Mouse (Mus musculus): ENCODE measurements around the gene Gba.
A peak's percentile ranks its signal among the peaks of the same experiment; 100 is the strongest.

The Gba gene

GRCm38 (mm10) chr3:89182531-89183057, 20.1 kb upstream of the Gba start:
- DNase-seq (ENCODE audit: low read depth): no peak

DNA sequence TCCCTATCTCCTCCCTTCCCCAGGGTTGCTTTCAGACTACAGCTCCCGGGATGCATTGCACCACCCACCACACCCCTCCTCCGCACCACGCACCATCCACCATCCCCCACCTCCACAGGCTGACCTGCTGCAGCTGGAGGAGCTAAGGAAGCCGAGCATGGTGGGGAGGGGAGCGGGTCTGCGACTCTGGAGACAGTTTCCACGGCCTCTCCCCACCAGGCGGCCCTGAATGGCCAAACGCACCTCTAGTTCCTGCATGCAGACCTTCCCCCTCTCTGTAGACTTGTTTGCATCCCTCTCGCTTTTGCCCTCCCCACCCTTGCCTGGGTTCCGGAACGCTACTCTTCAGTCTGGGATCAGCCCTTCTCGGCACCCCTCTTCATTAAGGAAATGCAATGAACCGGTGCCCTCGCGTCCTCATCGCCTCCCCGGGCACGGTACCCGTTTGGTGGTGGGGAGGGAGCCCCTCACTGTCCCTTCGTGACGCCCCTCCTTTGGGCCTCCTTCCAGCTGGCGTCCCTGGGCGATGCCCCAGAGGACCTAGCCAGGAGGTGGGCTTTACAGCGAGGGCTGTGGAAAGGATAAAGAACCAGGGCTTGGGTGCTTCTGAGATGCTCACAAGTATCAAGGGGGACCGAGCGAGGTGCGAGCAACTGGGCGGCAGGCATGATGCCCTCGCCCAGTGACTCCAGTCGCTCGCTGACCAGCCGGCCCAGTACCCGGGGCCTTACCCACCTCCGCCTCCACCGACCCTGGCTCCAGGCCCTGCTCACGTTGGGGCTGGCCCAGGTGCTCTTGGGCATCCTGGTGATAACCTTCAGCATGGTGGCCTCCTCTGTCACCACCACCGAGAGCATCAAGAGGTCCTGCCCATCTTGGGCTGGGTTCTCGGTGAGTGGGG, 19.4 kb upstream of the Gba start, which contains the start of gene Fam189b:
TSS of gene Fam189b (plus strand) at position 86 of the 901 bp plus-strand sequence.
- DNase-seq (ENCODE audit: low read depth): peak; percentile 66

GRCm38 (mm10) chr3:89183959-89184315, 18.8 kb upstream of the Gba start:
- no peak for DNase-seq (ENCODE audit: low read depth)

- DNase-seq (ENCODE audit: low read depth): no peak
Observed at GRCm38 (mm10) chr3:89187197-89187596, 15.5 kb upstream of the Gba start.

- no peak for DNase-seq (ENCODE audit: low read depth)
Observed at GRCm38 (mm10) chr3:89187690-89188477, 14.8 kb upstream of the Gba start.

GRCm38 (mm10) chr3:89188478-89188875, 14.3 kb upstream of the Gba start:
- no peak for DNase-seq (ENCODE audit: low read depth)

DNA sequence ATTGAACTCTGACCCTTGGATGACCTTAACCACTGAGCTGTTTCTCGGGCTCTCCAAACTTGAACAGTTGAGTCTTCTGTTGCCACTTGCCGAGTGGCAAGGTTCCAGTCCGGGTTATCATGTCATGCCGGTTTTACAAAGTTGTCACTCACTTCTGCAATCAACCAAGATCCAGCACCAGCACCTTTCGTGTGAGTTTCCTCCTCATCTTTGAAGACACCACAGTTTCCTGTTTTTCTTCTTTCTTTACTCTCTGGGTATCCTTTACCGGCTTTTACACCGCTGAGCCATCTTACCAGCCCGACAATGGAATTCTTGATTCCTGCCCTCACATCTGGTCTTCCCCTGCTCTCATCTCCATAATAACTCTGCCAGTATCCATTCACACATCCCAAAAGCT, 12.3 kb upstream of the Gba start:
- DNase-seq (ENCODE audit: low read depth): no peak

- DNase-seq (ENCODE audit: low read depth): no peak
Observed at GRCm38 (mm10) chr3:89193351-89193750, 9.4 kb upstream of the Gba start.

DNA sequence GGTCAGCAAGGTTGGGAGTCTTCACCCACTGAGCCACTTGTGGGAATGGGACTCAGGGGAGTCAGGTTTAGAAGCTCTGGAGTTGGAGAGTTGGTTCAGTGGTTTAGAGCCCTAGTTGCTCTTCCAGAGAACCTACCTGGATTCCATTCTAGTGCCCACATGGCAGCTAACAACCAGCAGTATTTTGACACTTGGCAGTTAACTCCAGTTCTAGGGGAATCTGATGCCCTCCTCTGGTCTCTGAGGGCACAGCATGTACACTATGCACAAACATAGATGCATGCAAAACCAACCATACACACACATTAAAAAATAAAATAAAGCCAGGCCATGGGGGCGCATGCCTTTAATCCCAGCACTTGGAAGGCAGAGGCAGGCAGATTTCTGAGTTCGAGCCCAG, 8.9 kb upstream of the Gba start:
- DNase-seq (ENCODE audit: low read depth): no peak

DNA sequence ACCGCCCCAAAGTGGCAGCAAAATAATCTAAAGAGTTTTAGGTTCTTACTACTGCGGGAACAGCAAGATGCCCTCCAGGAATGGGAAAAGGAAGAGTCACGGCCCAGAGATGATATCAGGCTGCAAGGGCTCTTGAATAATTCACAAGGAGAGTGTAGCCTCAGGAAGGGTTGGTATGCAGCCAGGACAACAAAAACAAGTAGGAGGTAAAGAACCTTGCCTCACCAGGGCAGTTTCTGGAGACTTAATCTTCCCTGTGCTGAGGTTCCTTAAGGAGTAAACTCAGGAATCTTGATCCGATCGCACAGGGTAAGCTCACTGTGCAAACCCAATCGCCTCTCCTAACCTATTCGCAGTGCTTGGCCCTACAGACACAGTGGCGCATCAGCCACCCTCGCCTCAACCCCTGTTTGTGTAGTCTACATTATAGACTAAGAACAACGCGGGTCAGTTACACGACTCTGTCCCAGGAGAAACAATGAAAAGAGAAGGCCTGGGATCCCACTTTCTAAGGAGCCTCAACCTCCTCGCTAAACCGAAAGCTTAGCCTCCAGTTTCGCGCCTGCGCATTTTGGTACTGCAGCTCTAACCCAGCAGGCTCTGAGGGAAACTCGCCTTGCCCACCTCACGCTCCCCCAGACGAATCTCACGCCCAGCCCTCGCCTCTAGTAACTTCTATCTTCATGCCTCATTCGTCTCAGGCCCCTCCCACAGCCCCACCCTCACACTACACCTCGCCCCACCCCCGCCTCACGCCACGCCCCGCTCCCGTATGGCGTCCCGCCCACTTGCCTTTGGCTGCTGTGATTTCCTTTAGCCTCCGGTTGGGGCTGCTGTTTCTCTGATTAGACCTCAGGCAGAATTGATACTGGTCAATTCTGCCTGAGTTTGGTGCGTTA, 6.5 kb upstream of the Gba start:
- peak; percentile 74 for DNase-seq (ENCODE audit: low read depth)

DNA sequence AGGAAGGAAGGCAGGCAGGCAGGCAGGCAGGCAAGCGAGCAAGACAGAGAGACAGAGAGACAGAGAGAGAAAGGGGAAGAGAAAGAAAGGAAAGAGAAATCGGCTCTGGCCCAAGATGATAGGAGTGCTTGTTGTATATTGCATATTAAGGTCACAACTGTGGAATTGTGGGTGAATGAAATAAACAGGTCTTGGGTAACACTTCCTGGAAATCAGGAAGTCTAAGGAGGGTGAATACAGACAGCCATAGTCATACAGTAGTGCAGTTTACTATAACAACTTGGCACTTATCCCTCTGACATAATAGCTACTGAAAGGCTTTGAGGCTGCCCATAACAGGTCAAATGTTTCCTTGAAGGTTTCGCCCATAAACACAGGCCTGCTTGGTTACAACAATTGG, 2.9 kb upstream of the Gba start:
- DNase-seq (ENCODE audit: low read depth): no peak

GRCm38 (mm10) chr3:89203142-89203514, 400 bp downstream of the Gba start:
- no peak for DNase-seq (ENCODE audit: low read depth)

- no peak for DNase-seq (ENCODE audit: low read depth)
Observed at GRCm38 (mm10) chr3:89206079-89206478, 3.4 kb downstream of the Gba start.

- DNase-seq (ENCODE audit: low read depth): no peak
Observed at GRCm38 (mm10) chr3:89206695-89207094, 4.0 kb downstream of the Gba start.

- DNase-seq (ENCODE audit: low read depth): no peak
Observed at GRCm38 (mm10) chr3:89208075-89208657, 5.4 kb downstream of the Gba start.

- DNase-seq (ENCODE audit: low read depth): no peak
Observed at GRCm38 (mm10) chr3:89208736-89209135, 6.0 kb downstream of the Gba start.

DNA sequence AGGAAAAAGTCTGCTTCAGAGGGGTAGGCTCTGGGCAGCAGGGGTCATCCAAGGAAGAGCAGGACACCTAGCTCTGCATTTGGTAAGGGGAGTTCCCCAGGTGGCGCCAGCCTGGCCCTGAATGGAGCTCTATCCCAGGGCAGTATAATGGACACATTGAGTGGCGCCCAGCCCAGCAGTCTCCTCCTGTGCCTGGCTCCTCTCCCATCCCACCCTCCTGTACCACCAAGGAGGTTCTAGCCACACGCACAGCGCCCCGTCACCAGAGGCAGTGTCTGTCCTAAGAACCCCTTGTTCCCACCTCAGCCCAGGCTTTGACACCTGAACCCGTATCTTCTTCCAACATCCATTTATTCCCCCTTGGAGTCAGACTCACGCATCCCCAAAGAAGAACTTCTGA, 7.0 kb downstream of the Gba start:
- no peak for DNase-seq (ENCODE audit: low read depth)

DNA sequence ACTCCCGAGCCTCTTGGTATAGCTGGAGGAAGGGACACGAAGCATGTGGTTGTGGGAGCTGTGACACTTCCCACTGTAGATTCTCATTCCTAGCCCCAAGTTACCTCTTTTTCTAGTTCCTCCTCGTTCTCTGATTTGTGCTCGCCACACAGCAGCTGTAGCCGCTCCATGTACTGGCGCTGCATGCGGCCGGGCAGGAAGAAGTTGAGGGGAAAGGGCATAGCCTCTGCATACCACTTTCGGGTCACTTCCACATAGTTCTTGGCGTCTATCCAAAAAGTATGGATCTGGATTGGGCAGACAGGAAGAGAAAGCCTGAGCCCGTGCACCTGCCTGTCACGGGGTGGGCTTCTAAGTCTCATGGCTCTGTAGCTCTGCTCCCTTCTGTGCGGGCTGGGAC, 7.4 kb downstream of the Gba start:
- no peak for DNase-seq (ENCODE audit: low read depth)

DNA sequence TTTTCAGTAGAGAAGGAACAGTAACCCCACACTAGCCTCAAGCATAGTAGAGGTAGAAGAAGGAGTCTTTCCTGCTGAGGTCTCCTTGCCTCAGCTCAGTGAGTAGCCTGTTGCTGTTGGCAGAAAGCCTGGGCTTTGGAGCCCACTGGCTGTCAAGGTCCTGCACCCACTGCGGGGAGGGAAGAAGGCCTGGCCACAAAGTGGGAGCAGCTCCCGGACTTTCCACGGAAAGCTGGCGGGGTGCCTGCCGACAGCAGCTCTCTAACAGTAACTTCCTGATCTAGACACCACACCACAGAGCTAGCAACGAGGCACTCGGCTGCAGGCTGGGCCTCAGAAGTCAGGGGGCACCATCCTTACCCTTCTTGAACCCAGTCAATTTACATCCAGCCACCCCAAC, 8.0 kb downstream of the Gba start:
- no peak for DNase-seq (ENCODE audit: low read depth)

GRCm38 (mm10) chr3:89213803-89214530, 11.2 kb downstream of the Gba start:
- DNase-seq (ENCODE audit: low read depth): peak; percentile 61

Data from fibroblast of lung, adult 2 months (primary cell).